Mouse (Mus musculus) heart, postnatal 0 days (tissue): ENCODE data around the gene Atcay. TPM values are rescaled to one million over a fixed set of nuclear protein-coding genes. Genes with fewer than 3 reads are reported as not detected.

Experiments
- ATAC-seq: fragments of 200-750 bp; cut with Nextera tagmentation; 2 replicates; pipeline ENCODE4 v1.8.0; 2017; ENCODE audit warnings: low read depth, moderate number of reproducible peaks, moderate library complexity; ENCODE audit not compliant: insufficient read depth
- DNase-seq: peaks from one replicate; pipeline ENCODE4 v3.0.0-alpha.2; 2016; ENCODE audit warnings: low spot score
- H3K27ac ChIP-seq: fragments of 300-500 bp; sonication (generic); 2 replicates; pipeline ENCODE4 v1.5.1; 2014; ENCODE audit warnings: low read depth, mild to moderate bottlenecking
- H3K27me3 ChIP-seq: fragments of 300-500 bp; sonication (generic); 2 replicates; pipeline ENCODE4 v1.6.1; 2014; ENCODE audit warnings: low read length, mixed read lengths; ENCODE audit not compliant: control insufficient read depth, insufficient read depth
- H3K36me3 ChIP-seq: fragments of 300-500 bp; sonication (generic); replicated peaks from 2 replicates; pipeline ENCODE4 v1.6.1; 2014; ENCODE audit warnings: low read length, mixed read lengths; ENCODE audit not compliant: control insufficient read depth, insufficient read depth
- H3K4me1 ChIP-seq: fragments of 300-500 bp; sonication (generic); 2 replicates; pipeline ENCODE4 v1.6.1; 2014; ENCODE audit warnings: antibody characterized with exemption; ENCODE audit not compliant: control insufficient read depth, insufficient read depth
- H3K4me2 ChIP-seq: fragments of 300-500 bp; sonication (generic); 2 replicates; pipeline ENCODE4 v1.6.1; 2014; ENCODE audit warnings: low read depth, mild to moderate bottlenecking, low read length, moderate library complexity
- H3K4me3 ChIP-seq: fragments of 300-500 bp; sonication (generic); 2 replicates; pipeline ENCODE4 v1.5.1; 2014; ENCODE audit warnings: low read depth, low read length
- H3K9ac ChIP-seq: fragments of 300-500 bp; sonication (generic); replicated peaks from 2 replicates; pipeline ENCODE4 v1.6.1; 2014; ENCODE audit warnings: low read depth, low read length, mixed read lengths
- H3K9me3 ChIP-seq: fragments of 300-500 bp; sonication (generic); replicated peaks from 2 replicates; pipeline ENCODE4 v1.6.1; 2016; ENCODE audit warnings: low read length; ENCODE audit not compliant: control insufficient read depth
- CTCF ChIP-seq: IDR thresholded peaks from 2 replicates; pipeline ENCODE4 v1.5.1; 2016; ENCODE audit warnings: antibody characterized with exemption, control low read depth, low read depth
- EP300 ChIP-seq: IDR thresholded peaks from 2 replicates; pipeline ENCODE4 v1.6.1; 2016; ENCODE audit warnings: antibody characterized with exemption, low read depth
- WGBS: fragments of 180-500 bp; shearing (Covaris S2); extraction: QIAGEN DNeasy Blood & Tissue Kit; methylation state at CpG from one replicate; pipeline ENCODE4 v1.1.7; 2014; 5-methylcytosine and 5-hydroxymethylcytosine counted together
- polyA plus RNA-seq: library from polyadenylated mRNA; unstranded; fragments of >200 nt; fragmentation: Nextera tagmentation; extraction: Ambion mirVana; gene quantifications from 2 replicates; pipeline ENCODE4 v1.2.1, GENCODE M21; 2015
- total RNA-seq: library from RNA; depleted of rRNA; stranded (reverse); fragments of >200 nt; gene quantifications from 2 replicates; pipeline ENCODE4 v1.2.3, GENCODE M21; 2014; ENCODE audit warnings: low replicate concordance

Atcay gene
- total and polyA plus RNA-seq, 2 experiments from 2014 or later, result 0.25 TPM; not detected in 1

DNA sequence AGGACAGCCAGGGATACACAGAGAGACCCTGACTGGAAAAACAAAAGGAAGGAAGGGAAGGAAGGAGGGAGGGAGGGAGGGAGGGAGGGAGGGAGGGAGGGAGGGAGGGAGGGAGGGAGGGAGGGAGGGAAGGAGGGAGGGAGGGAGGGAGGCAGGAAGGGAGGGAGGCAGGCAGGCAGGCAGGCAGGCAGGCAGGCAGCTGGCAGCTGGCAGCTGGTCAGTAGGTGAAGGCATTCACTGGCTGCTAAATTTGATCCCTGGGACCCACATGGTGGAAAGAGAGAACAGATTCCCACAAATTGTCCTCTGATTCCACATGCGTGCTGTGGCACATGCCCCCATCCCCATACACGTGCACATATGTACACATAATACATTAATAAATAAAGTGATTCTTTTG lies 8.0 kb upstream of the Atcay start:
- TF ChIP-seq CTCF (no peak), EP300 (no peak)
- H3K27ac ChIP-seq, result no peak overlapping the region
- H3K9me3 ChIP-seq, result no peaks in the 10 kb centered on the region
- 76% methylated on average over 2 of the region's 2 CpGs for WGBS
- peaks cover 21% of the 10 kb centered on the region for H3K27me3 ChIP-seq
- ATAC-seq (no peak), DNase-seq (no peak)
- no peak overlapping the region for H3K9ac ChIP-seq
- no peak overlapping the region for H3K4me3 ChIP-seq
- H3K4me2 ChIP-seq, result no peak overlapping the region
- H3K36me3 ChIP-seq, result no peaks in the 10 kb centered on the region
- peaks cover 2% of the 10 kb centered on the region; the same call in 1 of the 2 replicates for H3K4me1 ChIP-seq

DNA sequence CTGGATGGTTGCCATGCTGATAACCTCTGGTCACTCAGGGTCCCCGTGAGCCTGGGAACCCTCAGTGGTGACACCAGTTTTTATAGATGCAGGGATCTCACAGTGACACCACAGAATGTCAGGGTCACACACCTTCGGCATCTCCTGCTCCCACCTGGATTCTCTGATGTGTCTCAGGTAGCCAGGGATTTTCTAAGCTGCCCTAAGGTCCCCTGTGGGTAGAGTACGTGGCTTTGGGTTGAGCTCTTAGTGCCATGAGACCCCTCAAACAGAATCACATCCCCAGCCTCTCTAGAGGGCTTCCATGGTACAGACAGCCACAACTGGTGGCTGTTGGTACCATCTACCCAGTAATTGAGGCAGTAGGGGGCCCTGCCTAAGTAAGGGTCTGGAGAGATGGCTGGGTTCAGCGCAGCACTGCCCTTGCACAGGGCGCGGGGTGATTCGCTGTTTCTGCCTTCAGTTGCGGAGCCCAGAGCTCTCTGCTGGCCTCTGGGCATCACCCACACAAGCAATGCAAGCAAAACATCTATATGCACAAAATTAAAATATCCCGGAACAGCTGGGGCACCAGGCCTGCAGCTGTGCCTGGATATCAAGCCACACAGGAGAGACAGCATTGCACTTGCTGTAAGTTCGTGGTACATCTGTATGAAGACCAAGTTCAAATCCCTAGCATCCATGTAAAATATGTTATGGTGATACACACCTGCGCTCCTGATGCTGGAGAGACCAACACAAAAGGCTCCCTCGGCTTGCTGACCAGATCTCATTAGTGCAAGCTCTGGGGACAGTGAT lies 6.0 kb upstream of the Atcay start:
- Histone ChIP-seq H3K9ac (no peak overlapping the region), H3K27me3 (peaks cover 25% of the 10 kb centered on the region), H3K27ac (no peak overlapping the region), H3K4me1 (peaks cover 5% of the 10 kb centered on the region; the same call in 1 of the 2 replicates), H3K4me2 (no peak overlapping the region), H3K4me3 (no peak overlapping the region), H3K36me3 (no peaks in the 10 kb centered on the region), H3K9me3 (no peaks in the 10 kb centered on the region)
- no peak for ATAC-seq
- no peak for TF ChIP-seq EP300
- TF ChIP-seq CTCF, result no peak
- WGBS, result 79% methylated on average over 12 of the region's 12 CpGs
- no peak for DNase-seq

DNA sequence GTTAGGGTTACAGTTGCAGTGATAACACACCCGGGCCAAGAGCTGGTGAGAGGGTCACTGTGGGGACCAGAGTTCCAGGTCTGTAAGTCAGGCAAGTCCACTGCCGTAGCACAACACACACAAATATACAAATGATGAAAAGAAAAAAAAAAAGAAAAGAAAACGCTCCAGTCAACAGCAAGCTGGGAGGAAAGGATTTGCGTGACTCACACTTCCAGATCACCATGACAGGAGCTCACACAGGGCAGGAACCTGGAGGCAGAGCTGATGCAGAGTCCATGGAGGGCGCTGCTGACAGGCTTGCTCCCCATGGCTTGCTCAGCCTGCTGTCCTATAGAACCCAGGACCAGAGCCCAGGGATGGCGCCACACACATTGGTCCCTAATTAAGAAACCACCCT lies 3.6 kb upstream of the Atcay start:
- WGBS, result 76% methylated on average over 6 of the region's 6 CpGs
- Histone ChIP-seq H3K9ac (no peak overlapping the region), H3K27ac (no peak overlapping the region), H3K4me2 (no peak overlapping the region), H3K36me3 (no peaks in the 10 kb centered on the region), H3K4me1 (peaks cover 13% of the 10 kb centered on the region), H3K9me3 (no peaks in the 10 kb centered on the region), H3K4me3 (no peak overlapping the region), H3K27me3 (peaks cover 31% of the 10 kb centered on the region)
- DNase-seq (no peak), ATAC-seq (no peak)
- TF ChIP-seq CTCF (no peak), EP300 (no peak)

DNA sequence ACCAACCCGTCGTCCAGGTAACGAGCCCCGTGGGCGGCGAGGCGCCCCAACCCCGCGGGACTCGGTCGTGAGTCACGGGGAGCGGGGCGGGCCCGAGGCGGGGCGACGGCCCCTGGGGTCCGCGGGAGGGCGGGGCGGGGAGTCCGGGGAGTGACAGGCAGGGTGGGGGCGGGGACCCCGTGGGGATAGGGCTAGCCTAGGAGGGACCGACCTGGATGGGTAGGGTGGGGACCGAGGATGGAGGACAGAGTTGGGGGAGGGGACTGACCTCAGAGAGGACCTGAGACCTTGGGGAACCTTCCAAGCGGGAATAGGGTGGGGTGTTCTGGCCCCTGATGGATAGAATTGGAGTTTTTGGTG lies 2.6 kb upstream of the Atcay start:
- Histone ChIP-seq H3K27ac (0 out of 2 replicates have a peak overlapping the region, but pooled peaks have one; percentile 36), H3K9me3 (no peaks in the 10 kb centered on the region), H3K4me1 (peaks cover 13% of the 10 kb centered on the region), H3K9ac (peak overlapping the region; percentile 69), H3K27me3 (peaks cover 35% of the 10 kb centered on the region), H3K4me2 (peak overlapping the region; percentile 72), H3K4me3 (peak overlapping the region; percentile 66), H3K36me3 (no peaks in the 10 kb centered on the region)
- WGBS, result 2% methylated on average over 27 of the region's 28 CpGs
- DNase-seq (no peak), ATAC-seq (peak; percentile 65)
- TF ChIP-seq CTCF, result no peak
- no peak for TF ChIP-seq EP300

DNA sequence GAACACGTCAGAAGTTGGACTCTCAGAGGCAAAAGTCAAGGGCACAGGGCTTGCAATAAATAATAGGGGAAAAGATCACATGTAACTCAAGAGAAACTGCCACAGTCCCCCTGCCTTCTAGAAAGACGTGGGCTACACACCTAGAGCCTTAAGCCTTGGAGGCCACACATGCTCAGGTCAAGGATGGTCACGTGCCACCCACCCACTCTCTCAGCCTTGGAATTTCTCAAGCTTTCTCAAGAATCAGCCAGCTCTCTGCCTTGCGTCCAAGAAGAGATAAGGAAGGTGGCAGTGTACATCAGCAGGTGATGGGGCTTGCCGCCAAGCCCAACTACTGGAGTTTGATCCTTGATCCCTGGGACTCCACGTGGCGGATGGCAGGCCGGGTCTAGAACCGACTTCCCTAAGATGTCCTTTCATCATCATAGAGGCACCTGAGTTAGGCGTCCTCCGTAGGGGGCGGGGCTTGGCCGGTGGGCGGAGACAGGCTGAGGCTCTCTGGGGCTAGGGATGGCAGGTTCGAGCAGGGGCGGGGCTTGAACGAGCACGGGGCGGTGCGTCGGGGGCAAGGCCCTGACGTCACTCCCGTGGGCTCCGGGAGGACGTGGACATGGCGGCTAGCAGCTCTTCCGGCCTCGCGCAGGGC lies 2.1 kb upstream of the Atcay start, which contains the start of gene Zfr2:
Zfr2 (plus strand) TSS at position 576 of the 646 bp plus-strand sequence.
- Histone ChIP-seq H3K27me3 (peaks cover 37% of the 10 kb centered on the region), H3K4me1 (peaks cover 13% of the 10 kb centered on the region), H3K27ac (0 out of 2 replicates have a peak within 1 kb of the TSS, but pooled peaks have one; percentile 36), H3K4me2 (peak within 1 kb of the TSS; percentile 72), H3K4me3 (peak within 1 kb of the TSS; percentile 66), H3K9ac (peak within 1 kb of the TSS; percentile 69), H3K9me3 (no peaks in the 10 kb centered on the region), H3K36me3 (no peaks in the 10 kb centered on the region)
- WGBS, result 7% methylated on average over 29 of the region's 29 CpGs
- no peak for TF ChIP-seq EP300
- TF ChIP-seq CTCF, result no peak
- ATAC-seq (peak; percentile 88), DNase-seq (peak; percentile 72)
